Mouse (Mus musculus) cerebellum, adult (tissue): ENCODE measurements around the gene Slc26a8.

ENCODE experiments used
- ATAC-seq: cut with Nextera tagmentation; 2 replicates; pipeline ENCODE4 v1.9.2; 2017; ENCODE audit warnings: mild to moderate bottlenecking, moderate library complexity, mixed read lengths; ENCODE audit not compliant: insufficient number of reproducible peaks, low FRiP score, low TSS enrichment

Gene Slc26a8

GRCm38 (mm10) chr17:28612603-28613002 is 77.4 kb downstream of the Slc26a8 start:
- no peak for ATAC-seq

GRCm38 (mm10) chr17:28609543-28609942 is 80.5 kb downstream of the Slc26a8 start:
- ATAC-seq: no peak

- ATAC-seq: no peak
These were observed 88.3 kb downstream of the Slc26a8 start for GRCm38 (mm10) chr17:28601557-28602250.

- ATAC-seq: no peak
These were observed 89.3 kb downstream of the Slc26a8 start for GRCm38 (mm10) chr17:28600780-28601179.

- ATAC-seq: no peak
These were observed 96.1 kb downstream of the Slc26a8 start for GRCm38 (mm10) chr17:28593965-28594364.

- peak; percentile 31; the same call in 1 of the 2 replicates for ATAC-seq
These were observed 97.0 kb downstream of the Slc26a8 start for GRCm38 (mm10) chr17:28592998-28593397.

GRCm38 (mm10) chr17:28591476-28591875 is 98.6 kb downstream of the Slc26a8 start:
- no peak for ATAC-seq

- no peak for ATAC-seq
These were observed 99.4 kb downstream of the Slc26a8 start for GRCm38 (mm10) chr17:28590596-28590995.

GRCm38 (mm10) chr17:28588591-28588990 is 101.4 kb downstream of the Slc26a8 start:
- ATAC-seq: no peak
